Mouse (Mus musculus) CH12.LX (cell line): ENCODE data around the gene Gpr33.

Source experiments
- CTCF ChIP-seq, 2 experiments: IDR thresholded peaks in 1 of 2; conservative IDR thresholded peaks in 1 of 2; 2 replicates each; pipeline ENCODE4 v1.5.1; 2011 to 2012; ENCODE audit warnings: low read depth in 2 of 2, low read length in 2 of 2, improper control_type of control experiment in 1 of 2, inconsistent platforms in 1 of 2, mild to moderate bottlenecking in 1 of 2, moderate library complexity in 1 of 2
- ETS1 ChIP-seq: conservative IDR thresholded peaks from 2 replicates; pipeline ENCODE4 v1.6.1; 2012; ENCODE audit warnings: low read depth, mild to moderate bottlenecking, inconsistent platforms, low read length, improper control_type of control experiment, moderate library complexity
- HCFC1 ChIP-seq: IDR thresholded peaks from 2 replicates; pipeline ENCODE4 v1.6.1; 2012; ENCODE audit warnings: low read depth, mild to moderate bottlenecking, inconsistent platforms, low read length, improper control_type of control experiment

DNA sequence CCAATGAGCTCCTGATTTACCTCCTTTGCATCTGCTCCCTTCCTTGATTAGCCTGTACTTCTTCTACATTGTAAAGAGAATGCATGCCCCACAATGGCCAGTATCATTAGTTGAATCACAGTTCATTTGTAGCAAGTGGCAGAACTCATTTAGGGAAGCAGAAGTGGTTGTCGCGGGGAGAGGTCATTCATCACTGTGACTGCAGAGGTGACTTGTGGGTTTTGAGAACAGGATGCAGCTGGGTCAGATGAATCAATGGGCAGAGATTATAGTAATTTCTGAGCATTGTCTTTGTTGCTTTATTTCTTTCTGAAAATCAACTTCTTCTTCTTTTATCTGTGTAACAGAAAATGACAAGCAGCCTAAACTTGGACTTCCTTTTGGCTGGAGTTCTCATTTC lies 21.5 kb upstream of the Gpr33 start:
- TF ChIP-seq HCFC1 (no peak), ETS1 (no peak), CTCF (conservative IDR thresholded peaks at IDR 0.05 in 1 of 2, IDR thresholded peaks at IDR 0.05 in 1 of 2; ENCODE audit: low read depth in 2 of 2, low read length in 2 of 2) (no peak)
